Mouse (Mus musculus): ENCODE data around the gene Ptpre. TPM values are rescaled to one million over a fixed set of nuclear protein-coding genes. Genes with fewer than 3 reads are reported as not detected.

Ptpre gene
- polyA plus RNA-seq, 1 experiment from 2014 or later, result 3.1 TPM

- Histone ChIP-seq H3K27ac (replicated peaks in 1 of 2; ENCODE audit: control insufficient read depth in 1 of 2, insufficient read depth in 1 of 2, low read depth in 2 of 2, low read length in 2 of 2) (no peak overlapping the region), H3K4me2 (ENCODE audit: low read length) (peak overlapping the region; percentile 70), H3K4me3 (ENCODE audit: control insufficient read depth in 1 of 2, insufficient read depth in 1 of 2, low read depth in 1 of 2, low read length in 2 of 2) (peak overlapping the region; percentile 81 to 93), H3K9me3 (ENCODE audit: control insufficient read depth, low read length) (no peaks in the 10 kb centered on the region), H3K27me3 (ENCODE audit: control insufficient read depth, insufficient read depth, low read length) (no peaks in the 10 kb centered on the region), H3K4me1 (ENCODE audit: control insufficient read depth in 2 of 2, insufficient read depth in 2 of 2, low read length in 2 of 2) (peaks cover 2 to 16% of the 10 kb centered on the region in 2 experiments), H3K9ac (ENCODE audit: low read length) (peak overlapping the region; percentile 86), H3K36me3 (ENCODE audit: control insufficient read depth, insufficient read depth, low read length) (no peaks in the 10 kb centered on the region; the same call in 1 of the 2 replicates)
- peak; percentile 94 for ATAC-seq (ENCODE audit: insufficient number of reproducible peaks, insufficient read depth, low FRiP score, low read depth)
- under 1% methylated on average over 24 of the region's 28 CpGs for WGBS
Observed at GRCm38 (mm10) chr7:135716445-135716877, 179.2 kb downstream of the Ptpre start.

- peak overlapping the region; percentile 50 to 81; a peak in 3 of 4 replicates for H3K4me3 ChIP-seq (ENCODE audit: control insufficient read depth in 1 of 2, insufficient read depth in 1 of 2, low read depth in 1 of 2, low read length in 2 of 2)
- ATAC-seq (ENCODE audit: insufficient number of reproducible peaks, insufficient read depth, low FRiP score, low read depth), result no peak
- peak overlapping the region; percentile 69 for H3K9ac ChIP-seq (ENCODE audit: low read length)
- H3K4me2 ChIP-seq (ENCODE audit: low read length), result peak overlapping the region; percentile 70
- no peaks in the 10 kb centered on the region; the same call in 1 of the 2 replicates for H3K36me3 ChIP-seq (ENCODE audit: control insufficient read depth, insufficient read depth, low read length)
- H3K27ac ChIP-seq (replicated peaks in 1 of 2; ENCODE audit: control insufficient read depth in 1 of 2, insufficient read depth in 1 of 2, low read depth in 2 of 2, low read length in 2 of 2), result no peak overlapping the region
- H3K9me3 ChIP-seq (ENCODE audit: control insufficient read depth, low read length), result no peaks in the 10 kb centered on the region
- WGBS, result 63% methylated on average over 7 of the region's 7 CpGs
- peaks cover 5 to 16% of the 10 kb centered on the region in 2 experiments for H3K4me1 ChIP-seq (ENCODE audit: control insufficient read depth in 2 of 2, insufficient read depth in 2 of 2, low read length in 2 of 2)
- H3K27me3 ChIP-seq (ENCODE audit: control insufficient read depth, insufficient read depth, low read length), result no peaks in the 10 kb centered on the region
Observed at GRCm38 (mm10) chr7:135716968-135717557, 179.8 kb downstream of the Ptpre start.

- H3K36me3 ChIP-seq (ENCODE audit: control insufficient read depth, insufficient read depth, low read length), result no peaks in the 10 kb centered on the region
- H3K4me3 ChIP-seq (ENCODE audit: control insufficient read depth in 1 of 2, insufficient read depth in 1 of 2, low read depth in 1 of 2, low read length in 2 of 2), result no peak overlapping the region
- no peak overlapping the region for H3K4me2 ChIP-seq (ENCODE audit: low read length)
- no peak for ATAC-seq (ENCODE audit: insufficient number of reproducible peaks, insufficient read depth, low FRiP score, low read depth)
- peaks cover 5 to 14% of the 10 kb centered on the region in 2 experiments for H3K4me1 ChIP-seq (ENCODE audit: control insufficient read depth in 2 of 2, insufficient read depth in 2 of 2, low read length in 2 of 2)
- no peaks in the 10 kb centered on the region for H3K27me3 ChIP-seq (ENCODE audit: control insufficient read depth, insufficient read depth, low read length)
- no peak overlapping the region for H3K9ac ChIP-seq (ENCODE audit: low read length)
- WGBS, result 44% methylated on average over 7 of the region's 7 CpGs
- H3K27ac ChIP-seq (replicated peaks in 1 of 2; ENCODE audit: control insufficient read depth in 1 of 2, insufficient read depth in 1 of 2, low read depth in 2 of 2, low read length in 2 of 2), result no peak overlapping the region
- no peaks in the 10 kb centered on the region for H3K9me3 ChIP-seq (ENCODE audit: control insufficient read depth, low read length)
Observed at GRCm38 (mm10) chr7:135721436-135721992, 184.2 kb downstream of the Ptpre start.

DNA sequence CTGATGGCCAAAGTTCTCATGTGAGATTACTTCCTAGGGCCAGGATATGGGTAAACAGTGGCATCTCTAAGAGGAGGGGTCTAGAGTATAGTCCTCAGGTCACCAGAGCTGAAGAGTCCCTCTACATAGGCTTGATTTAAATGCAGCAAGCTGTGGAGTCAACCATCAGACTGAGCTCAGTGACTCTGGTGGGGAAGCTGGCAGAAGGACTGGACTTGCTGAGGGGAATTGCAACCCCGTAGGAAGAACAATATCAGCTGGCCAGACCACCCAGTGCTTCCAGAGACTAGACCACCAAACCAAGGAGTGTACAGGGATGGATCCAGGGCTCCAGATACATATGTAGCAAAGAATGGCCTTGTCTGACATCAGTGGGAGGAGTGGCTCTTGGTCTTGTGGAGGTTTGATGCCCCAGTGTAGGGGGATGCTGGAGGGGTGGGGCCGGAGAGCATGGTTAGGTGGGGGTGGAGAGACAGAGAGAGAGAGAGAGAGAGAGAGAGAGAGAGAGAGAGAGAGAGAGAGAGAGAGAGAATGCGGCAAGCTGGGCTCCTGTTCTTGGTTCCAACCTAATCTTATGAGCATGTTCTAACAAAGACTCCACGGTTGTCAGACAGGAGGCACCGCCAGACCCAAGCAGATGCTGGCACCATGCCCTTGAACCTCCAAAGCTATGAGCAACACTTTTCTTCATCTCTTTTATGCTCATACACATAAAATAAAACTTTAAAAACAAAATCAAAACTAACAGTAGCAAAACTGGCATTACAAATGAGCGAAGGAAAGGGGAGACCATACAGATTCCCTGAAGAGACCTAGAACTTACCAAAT is 184.9 kb downstream of the Ptpre start:
- Histone ChIP-seq H3K4me2 (ENCODE audit: low read length) (no peak overlapping the region), H3K27me3 (ENCODE audit: control insufficient read depth, insufficient read depth, low read length) (no peaks in the 10 kb centered on the region), H3K27ac (replicated peaks in 1 of 2; ENCODE audit: control insufficient read depth in 1 of 2, insufficient read depth in 1 of 2, low read depth in 2 of 2, low read length in 2 of 2) (no peak overlapping the region), H3K36me3 (ENCODE audit: control insufficient read depth, insufficient read depth, low read length) (no peaks in the 10 kb centered on the region), H3K4me1 (ENCODE audit: control insufficient read depth in 2 of 2, insufficient read depth in 2 of 2, low read length in 2 of 2) (peaks cover 3 to 9% of the 10 kb centered on the region in 2 experiments; a peak in 3 of 4 replicates), H3K9ac (ENCODE audit: low read length) (no peak overlapping the region), H3K9me3 (ENCODE audit: control insufficient read depth, low read length) (no peaks in the 10 kb centered on the region), H3K4me3 (ENCODE audit: control insufficient read depth in 1 of 2, insufficient read depth in 1 of 2, low read depth in 1 of 2, low read length in 2 of 2) (no peak overlapping the region)
- 58% methylated on average over 6 of the region's 6 CpGs for WGBS
- no peak for ATAC-seq (ENCODE audit: insufficient number of reproducible peaks, insufficient read depth, low FRiP score, low read depth)

DNA sequence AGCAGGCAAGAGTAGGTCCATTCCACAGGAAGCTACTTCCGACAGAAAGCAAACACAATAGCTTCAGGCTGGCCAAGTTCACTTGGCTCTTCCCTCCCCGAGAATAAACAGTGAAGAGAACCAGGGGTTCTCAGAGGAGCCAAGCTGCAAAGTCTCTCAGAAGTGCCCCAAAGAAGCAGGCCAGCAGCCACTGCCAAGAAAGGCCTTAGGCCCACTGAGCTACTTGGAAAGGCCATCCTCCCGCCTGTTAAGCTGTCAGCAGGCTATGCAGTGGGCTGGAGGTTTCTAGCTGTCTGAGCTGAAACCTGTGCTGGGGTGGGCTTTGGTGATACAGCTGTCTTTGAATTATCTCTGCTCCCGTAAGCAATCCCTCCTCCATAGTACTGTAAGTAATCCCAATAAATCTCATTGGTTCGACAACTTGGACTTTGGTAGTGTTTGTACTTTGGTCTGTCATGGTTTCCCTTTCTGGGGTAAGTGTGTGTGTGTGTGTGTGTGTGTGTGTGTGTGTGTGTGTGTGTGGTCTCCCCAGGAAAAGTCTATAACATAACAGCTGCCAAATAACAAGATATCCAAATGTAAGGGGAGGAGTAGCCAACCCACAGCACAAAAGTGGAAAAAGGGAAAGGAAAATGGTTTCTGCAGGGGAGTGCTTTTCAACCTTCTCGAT is 186.5 kb downstream of the Ptpre start:
- Histone ChIP-seq H3K27me3 (ENCODE audit: control insufficient read depth, insufficient read depth, low read length) (no peaks in the 10 kb centered on the region), H3K4me1 (ENCODE audit: control insufficient read depth in 2 of 2, insufficient read depth in 2 of 2, low read length in 2 of 2) (peaks cover 3 to 8% of the 10 kb centered on the region in 2 experiments; a peak in 3 of 4 replicates), H3K9ac (ENCODE audit: low read length) (no peak overlapping the region), H3K4me2 (ENCODE audit: low read length) (no peak overlapping the region), H3K4me3 (ENCODE audit: control insufficient read depth in 1 of 2, insufficient read depth in 1 of 2, low read depth in 1 of 2, low read length in 2 of 2) (no peak overlapping the region), H3K27ac (replicated peaks in 1 of 2; ENCODE audit: control insufficient read depth in 1 of 2, insufficient read depth in 1 of 2, low read depth in 2 of 2, low read length in 2 of 2) (0 out of 4 replicates have a peak overlapping the region, but pooled peaks of 1 of the 2 experiments have one; percentile 5), H3K9me3 (ENCODE audit: control insufficient read depth, low read length) (no peaks in the 10 kb centered on the region), H3K36me3 (ENCODE audit: control insufficient read depth, insufficient read depth, low read length) (no peaks in the 10 kb centered on the region)
- ATAC-seq (ENCODE audit: insufficient number of reproducible peaks, insufficient read depth, low FRiP score, low read depth), result no peak; the same call in 1 of the 2 replicates
- 64% methylated on average over 6 of the region's 6 CpGs for WGBS

DNA sequence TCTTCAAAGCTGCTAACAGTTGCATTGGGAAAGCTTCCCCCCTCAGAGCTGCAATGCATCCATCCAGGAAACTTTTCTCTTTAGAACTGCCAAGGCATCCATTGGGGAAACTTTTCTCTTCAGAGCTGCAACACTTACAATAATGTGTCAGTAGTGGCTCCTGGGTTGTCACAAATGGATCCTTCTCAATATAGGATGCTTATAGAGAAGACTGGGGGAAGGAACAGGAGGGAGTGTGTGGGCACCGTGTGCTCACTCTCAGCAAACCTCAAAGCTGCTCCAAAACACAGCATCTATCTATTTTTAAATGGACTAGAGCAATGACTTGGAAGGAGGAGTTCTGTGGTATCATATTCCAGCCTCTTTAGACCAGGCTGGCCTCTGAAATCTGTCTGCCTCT is 189.4 kb downstream of the Ptpre start:
- WGBS, result 78% methylated on average over 1 of the region's 1 CpGs

GRCm38 (mm10) chr7:135728038-135728437 is 190.8 kb downstream of the Ptpre start:
- H3K4me3 ChIP-seq (ENCODE audit: control insufficient read depth in 1 of 2, insufficient read depth in 1 of 2, low read depth in 1 of 2, low read length in 2 of 2), result no peak overlapping the region
- H3K9me3 ChIP-seq (ENCODE audit: control insufficient read depth, low read length), result no peaks in the 10 kb centered on the region
- no peak overlapping the region for H3K9ac ChIP-seq (ENCODE audit: low read length)
- H3K4me1 ChIP-seq (ENCODE audit: control insufficient read depth in 2 of 2, insufficient read depth in 2 of 2, low read length in 2 of 2), result peaks cover 0 to 8% of the 10 kb centered on the region in 2 experiments; a peak in 3 of 4 replicates
- ATAC-seq (ENCODE audit: insufficient number of reproducible peaks, insufficient read depth, low FRiP score, low read depth), result no peak
- no peak overlapping the region for H3K4me2 ChIP-seq (ENCODE audit: low read length)
- no peak overlapping the region for H3K27ac ChIP-seq (replicated peaks in 1 of 2; ENCODE audit: control insufficient read depth in 1 of 2, insufficient read depth in 1 of 2, low read depth in 2 of 2, low read length in 2 of 2)
- 91% methylated on average over 12 of the region's 12 CpGs for WGBS
- H3K36me3 ChIP-seq (ENCODE audit: control insufficient read depth, insufficient read depth, low read length), result no peaks in the 10 kb centered on the region
- no peaks in the 10 kb centered on the region for H3K27me3 ChIP-seq (ENCODE audit: control insufficient read depth, insufficient read depth, low read length)

More for the DNA sequence above, 189.4 kb downstream of the Ptpre start:
- Histone ChIP-seq H3K4me1 (ENCODE audit: control insufficient read depth in 2 of 2, insufficient read depth in 2 of 2, low read length in 2 of 2) (peaks cover under 1 to 8% of the 10 kb centered on the region in 2 experiments; a peak in 3 of 4 replicates), H3K9ac (ENCODE audit: low read length) (no peak overlapping the region), H3K4me3 (ENCODE audit: control insufficient read depth in 1 of 2, insufficient read depth in 1 of 2, low read depth in 1 of 2, low read length in 2 of 2) (no peak overlapping the region), H3K36me3 (ENCODE audit: control insufficient read depth, insufficient read depth, low read length) (no peaks in the 10 kb centered on the region), H3K9me3 (ENCODE audit: control insufficient read depth, low read length) (no peaks in the 10 kb centered on the region), H3K27ac (replicated peaks in 1 of 2; ENCODE audit: control insufficient read depth in 1 of 2, insufficient read depth in 1 of 2, low read depth in 2 of 2, low read length in 2 of 2) (no peak overlapping the region), H3K27me3 (ENCODE audit: control insufficient read depth, insufficient read depth, low read length) (no peaks in the 10 kb centered on the region), H3K4me2 (ENCODE audit: low read length) (no peak overlapping the region)
- ATAC-seq (ENCODE audit: insufficient number of reproducible peaks, insufficient read depth, low FRiP score, low read depth), result no peak
